Mouse (Mus musculus) c-Kit-negative CD71-positive TER-119-positive erythroid progenitor cells, embryonic 14.5 days (primary cell): ENCODE data around the gene Krt4.

ENCODE experiments used
- DNase-seq: peaks from one replicate; pipeline ENCODE4 v3.0.0-alpha.2; 2013; ENCODE audit warnings: low read depth, low spot score

Krt4 gene

GRCm38 (mm10) chr15:101895216-101895615, 29.3 kb downstream of the Krt4 start:
- no peak for DNase-seq

- no peak for DNase-seq
These were observed 31.7 kb downstream of the Krt4 start, which contains the start of gene Krt76 for GRCm38 (mm10) chr15:101892820-101893219. Gene Krt76, minus strand, starts transcription at chr15:101892920.

DNA sequence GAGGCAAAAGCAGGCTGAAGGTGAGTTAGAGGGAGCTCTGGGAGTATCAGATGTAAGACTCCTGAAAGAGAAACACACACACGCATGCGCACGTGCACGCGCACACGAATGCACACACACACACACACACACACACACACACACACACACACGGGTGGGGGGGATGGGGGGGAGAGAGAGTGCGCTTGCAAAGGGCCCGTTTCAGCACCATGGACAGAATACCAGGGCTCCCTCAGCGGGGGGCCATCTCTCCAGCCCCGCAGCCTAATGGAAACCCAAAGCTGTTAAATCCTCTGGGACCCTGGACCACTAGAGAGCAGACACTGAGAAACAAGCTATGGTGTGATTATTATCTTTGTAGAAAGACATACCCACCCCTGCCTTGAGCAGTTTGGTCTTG, 44.8 kb downstream of the Krt4 start:
- no peak for DNase-seq

DNA sequence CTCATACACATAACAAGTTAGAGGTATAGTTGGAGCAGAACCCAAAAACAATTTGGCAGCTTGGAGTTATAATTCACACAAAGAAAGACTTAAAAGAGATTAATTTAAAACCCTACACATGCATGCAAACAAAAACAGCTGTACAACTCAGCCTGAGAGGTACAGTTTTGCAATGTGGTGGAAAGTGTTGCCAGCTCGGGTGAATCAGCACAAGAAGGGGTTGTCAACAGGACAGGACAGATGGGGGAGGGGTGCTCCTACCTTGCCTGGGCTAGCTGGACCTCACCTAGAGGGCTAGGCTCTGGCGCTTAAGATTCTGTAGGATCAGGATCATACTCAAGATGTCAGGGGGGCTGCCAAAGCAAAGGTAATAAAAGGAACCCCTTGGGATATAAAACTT, 46.5 kb downstream of the Krt4 start:
- DNase-seq = no peak

GRCm38 (mm10) chr15:101874383-101874782, 50.2 kb downstream of the Krt4 start:
- no peak for DNase-seq

GRCm38 (mm10) chr15:101873231-101873630, 51.3 kb downstream of the Krt4 start:
- no peak for DNase-seq

DNA sequence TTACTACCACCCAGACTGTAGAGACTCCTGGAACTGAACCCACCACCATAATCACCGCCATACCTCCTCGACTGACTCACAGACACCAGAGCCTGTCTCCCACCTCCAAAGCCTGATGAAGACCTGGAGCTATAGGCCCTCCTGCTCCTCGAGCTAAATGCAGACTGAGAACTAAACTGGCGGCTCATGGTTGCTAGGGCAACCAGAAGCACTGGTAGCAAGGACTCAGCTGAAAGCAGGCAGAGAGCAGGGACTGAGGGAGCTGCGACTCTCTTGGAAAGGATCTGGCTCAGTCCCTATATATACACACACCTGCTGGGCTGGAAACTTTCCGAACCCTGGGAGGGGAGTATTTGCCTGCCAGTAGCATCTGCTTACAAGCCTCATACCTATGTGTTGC, 55.1 kb downstream of the Krt4 start, which contains the start of gene Krt77:
Gene Krt77, minus strand, starts transcription at position 275 of the 400 bp plus-strand sequence.
- no peak for DNase-seq
